Mouse (Mus musculus): ENCODE measurements around the gene Dusp3. TPM values are rescaled to one million over a fixed set of nuclear protein-coding genes. Genes with fewer than 3 reads are reported as not detected.
A peak's percentile ranks its signal among the peaks of the same experiment; 100 is the strongest.

Gene Dusp3
- polyA plus RNA-seq, 1 experiment from 2014 or later: 20.2 TPM

DNA sequence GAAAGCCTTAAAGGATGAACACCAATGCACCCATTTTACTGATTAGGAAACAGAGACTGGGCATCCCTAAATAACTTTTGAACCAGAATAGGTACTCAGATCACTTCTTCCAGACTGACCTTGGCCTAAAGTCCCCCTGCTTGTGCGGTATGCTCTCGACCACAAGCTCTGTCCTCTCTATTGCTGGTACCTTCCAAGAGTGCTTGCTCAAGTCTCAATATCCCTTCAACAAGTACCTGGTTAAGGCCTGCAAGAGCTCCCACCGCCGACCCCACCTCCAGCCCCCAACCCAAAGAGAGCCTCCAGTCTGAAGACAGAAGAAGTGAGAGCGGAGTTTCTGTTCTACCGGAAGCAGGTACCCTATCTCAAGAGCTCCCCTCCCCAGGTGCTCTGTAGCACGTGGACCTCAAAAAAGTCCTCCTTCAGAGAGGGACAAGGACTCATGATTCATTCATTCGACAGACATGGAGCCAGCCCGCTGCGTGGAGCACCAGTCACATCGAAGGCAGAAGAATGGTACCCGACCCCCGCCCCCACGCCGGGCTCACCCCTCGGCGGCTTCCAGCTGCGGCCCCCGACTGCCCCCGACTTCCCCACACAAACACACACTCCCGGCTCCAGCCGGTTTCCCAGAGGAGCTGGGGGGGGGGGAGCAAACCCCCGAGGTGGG is 39.3 kb upstream of the Dusp3 start:
- Histone ChIP-seq H3K4me1 (replicated peaks) (peaks cover 52% of the 10 kb centered on the region), H3K36me3 (peaks cover 20% of the 10 kb centered on the region), H3K4me2 (peak overlapping the region; percentile 65), H3K27ac (replicated peaks) (peak overlapping the region; percentile 96), H3K9me3 (no peaks in the 10 kb centered on the region), H3K4me3 (peak overlapping the region; percentile 62), H3K27me3 (no peaks in the 10 kb centered on the region), H3K9ac (peak overlapping the region; percentile 86)
- ATAC-seq (ENCODE audit: low read depth): peak; percentile 29; the same call in 1 of the 2 replicates
- WGBS: 3% methylated on average over 22 of the region's 23 CpGs

- no peak for ATAC-seq (ENCODE audit: low read depth)
- Histone ChIP-seq H3K4me2 (peak overlapping the region; percentile 65), H3K27me3 (no peaks in the 10 kb centered on the region), H3K4me1 (replicated peaks) (peaks cover 52% of the 10 kb centered on the region), H3K27ac (replicated peaks) (0 out of 2 replicates have a peak overlapping the region, but pooled peaks have one; percentile 3), H3K9me3 (no peaks in the 10 kb centered on the region), H3K36me3 (peaks cover 20% of the 10 kb centered on the region), H3K9ac (peak overlapping the region; percentile 86), H3K4me3 (peak overlapping the region; percentile 62)
- 30% methylated on average over 7 of the region's 7 CpGs for WGBS
Observed at GRCm38 (mm10) chr11:102025354-102025753, 38.5 kb upstream of the Dusp3 start.

GRCm38 (mm10) chr11:102024875-102025274 is 38.1 kb upstream of the Dusp3 start:
- peak overlapping the region; percentile 62 for H3K4me3 ChIP-seq
- 81% methylated on average over 4 of the region's 4 CpGs for WGBS
- ATAC-seq (ENCODE audit: low read depth): no peak
- peak overlapping the region; percentile 65 for H3K4me2 ChIP-seq
- H3K27me3 ChIP-seq: no peaks in the 10 kb centered on the region
- peaks cover 25% of the 10 kb centered on the region for H3K36me3 ChIP-seq
- no peaks in the 10 kb centered on the region for H3K9me3 ChIP-seq
- peak overlapping the region; percentile 86 for H3K9ac ChIP-seq
- 0 out of 2 replicates have a peak overlapping the region, but pooled peaks have one; percentile 3 for H3K27ac ChIP-seq (replicated peaks)
- peaks cover 47% of the 10 kb centered on the region for H3K4me1 ChIP-seq (replicated peaks)

- Histone ChIP-seq H3K4me1 (replicated peaks) (peaks cover 45% of the 10 kb centered on the region), H3K36me3 (peaks cover 25% of the 10 kb centered on the region), H3K27me3 (no peaks in the 10 kb centered on the region), H3K4me3 (no peak overlapping the region), H3K9ac (no peak overlapping the region), H3K27ac (replicated peaks) (no peak overlapping the region), H3K9me3 (no peaks in the 10 kb centered on the region), H3K4me2 (peak overlapping the region; percentile 3; the same call in 1 of the 2 replicates)
- ATAC-seq (ENCODE audit: low read depth): no peak
- WGBS: 78% methylated on average over 6 of the region's 6 CpGs
Observed at GRCm38 (mm10) chr11:102024084-102024758, 37.4 kb upstream of the Dusp3 start.

GRCm38 (mm10) chr11:102023406-102023805 is 36.6 kb upstream of the Dusp3 start:
- no peaks in the 10 kb centered on the region for H3K9me3 ChIP-seq
- no peak overlapping the region for H3K4me3 ChIP-seq
- no peaks in the 10 kb centered on the region for H3K27me3 ChIP-seq
- peaks cover 45% of the 10 kb centered on the region for H3K4me1 ChIP-seq (replicated peaks)
- no peak for ATAC-seq (ENCODE audit: low read depth)
- WGBS: 68% methylated on average over 13 of the region's 13 CpGs
- no peak overlapping the region for H3K4me2 ChIP-seq
- 0 out of 2 replicates have a peak overlapping the region, but pooled peaks have one; percentile 17 for H3K9ac ChIP-seq
- H3K27ac ChIP-seq (replicated peaks): no peak overlapping the region
- H3K36me3 ChIP-seq: peaks cover 32% of the 10 kb centered on the region

GRCm38 (mm10) chr11:102021196-102021595 is 34.4 kb upstream of the Dusp3 start:
- peaks cover 54% of the 10 kb centered on the region for H3K36me3 ChIP-seq
- no peak overlapping the region for H3K4me2 ChIP-seq
- no peak overlapping the region for H3K27ac ChIP-seq (replicated peaks)
- no peak for ATAC-seq (ENCODE audit: low read depth)
- H3K4me3 ChIP-seq: no peak overlapping the region
- WGBS: 84% methylated on average over 5 of the region's 5 CpGs
- H3K27me3 ChIP-seq: no peaks in the 10 kb centered on the region
- H3K4me1 ChIP-seq (replicated peaks): peaks cover 35% of the 10 kb centered on the region
- no peak overlapping the region for H3K9ac ChIP-seq
- no peaks in the 10 kb centered on the region for H3K9me3 ChIP-seq

- Histone ChIP-seq H3K4me3 (no peak overlapping the region), H3K9ac (no peak overlapping the region), H3K27me3 (no peaks in the 10 kb centered on the region), H3K9me3 (no peaks in the 10 kb centered on the region), H3K27ac (replicated peaks) (no peak overlapping the region), H3K4me1 (replicated peaks) (peaks cover 33% of the 10 kb centered on the region), H3K4me2 (no peak overlapping the region), H3K36me3 (peaks cover 66% of the 10 kb centered on the region)
- ATAC-seq (ENCODE audit: low read depth): no peak
- WGBS: 64% methylated on average over 9 of the region's 9 CpGs
Observed at GRCm38 (mm10) chr11:102019736-102020135, 32.9 kb upstream of the Dusp3 start.

- Histone ChIP-seq H3K4me2 (no peak overlapping the region), H3K9ac (no peak overlapping the region), H3K4me1 (replicated peaks) (peaks cover 16% of the 10 kb centered on the region), H3K9me3 (no peaks in the 10 kb centered on the region), H3K27ac (replicated peaks) (no peak overlapping the region), H3K27me3 (no peaks in the 10 kb centered on the region), H3K4me3 (no peak overlapping the region), H3K36me3 (peaks cover 76% of the 10 kb centered on the region)
- 97% methylated on average over 1 of the region's 1 CpGs for WGBS
- no peak for ATAC-seq (ENCODE audit: low read depth)
Observed at GRCm38 (mm10) chr11:102016136-102016535, 29.3 kb upstream of the Dusp3 start.

- Histone ChIP-seq H3K4me1 (replicated peaks) (peaks cover 22% of the 10 kb centered on the region), H3K4me3 (no peak overlapping the region), H3K9me3 (no peaks in the 10 kb centered on the region), H3K27me3 (no peaks in the 10 kb centered on the region), H3K27ac (replicated peaks) (no peak overlapping the region), H3K36me3 (peaks cover 83% of the 10 kb centered on the region), H3K9ac (no peak overlapping the region), H3K4me2 (no peak overlapping the region)
- 54% methylated on average over 6 of the region's 6 CpGs for WGBS
- no peak for ATAC-seq (ENCODE audit: low read depth)
Observed at GRCm38 (mm10) chr11:102015472-102015871, 28.7 kb upstream of the Dusp3 start.

- no peak overlapping the region for H3K27ac ChIP-seq (replicated peaks)
- WGBS: 85% methylated on average over 8 of the region's 8 CpGs
- ATAC-seq (ENCODE audit: low read depth): no peak
- no peak overlapping the region for H3K9ac ChIP-seq
- peaks cover 91% of the 10 kb centered on the region for H3K36me3 ChIP-seq
- no peaks in the 10 kb centered on the region for H3K9me3 ChIP-seq
- peaks cover 34% of the 10 kb centered on the region for H3K4me1 ChIP-seq (replicated peaks)
- H3K4me3 ChIP-seq: no peak overlapping the region
- no peak overlapping the region for H3K4me2 ChIP-seq
- no peaks in the 10 kb centered on the region for H3K27me3 ChIP-seq
Observed at GRCm38 (mm10) chr11:102013201-102013600, 26.4 kb upstream of the Dusp3 start.

DNA sequence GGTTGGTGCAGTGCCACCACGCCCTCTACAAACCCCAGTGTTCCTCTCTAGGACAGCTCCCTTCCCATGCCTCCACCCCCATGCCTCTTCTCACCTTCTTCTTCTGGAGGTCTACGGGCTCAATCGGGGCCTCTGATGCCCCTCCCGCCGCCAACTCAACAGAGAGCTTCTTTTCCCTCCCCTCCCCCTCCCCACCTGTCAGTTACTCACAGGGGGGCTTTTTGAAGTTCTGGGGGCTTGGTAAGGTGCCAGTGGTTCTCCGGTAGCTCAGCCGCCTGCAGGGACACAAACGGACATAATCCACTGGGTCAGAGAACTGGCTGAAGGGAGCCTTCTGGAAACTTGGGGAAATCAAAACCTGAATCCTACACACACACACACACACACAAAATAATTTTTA is 24.7 kb upstream of the Dusp3 start:
- Histone ChIP-seq H3K4me3 (no peak overlapping the region), H3K36me3 (peaks cover 90% of the 10 kb centered on the region), H3K4me2 (no peak overlapping the region), H3K9ac (no peak overlapping the region), H3K27me3 (no peaks in the 10 kb centered on the region), H3K4me1 (replicated peaks) (peaks cover 34% of the 10 kb centered on the region), H3K27ac (replicated peaks) (no peak overlapping the region), H3K9me3 (no peaks in the 10 kb centered on the region)
- ATAC-seq (ENCODE audit: low read depth): no peak
- WGBS: 86% methylated on average over 8 of the region's 8 CpGs

DNA sequence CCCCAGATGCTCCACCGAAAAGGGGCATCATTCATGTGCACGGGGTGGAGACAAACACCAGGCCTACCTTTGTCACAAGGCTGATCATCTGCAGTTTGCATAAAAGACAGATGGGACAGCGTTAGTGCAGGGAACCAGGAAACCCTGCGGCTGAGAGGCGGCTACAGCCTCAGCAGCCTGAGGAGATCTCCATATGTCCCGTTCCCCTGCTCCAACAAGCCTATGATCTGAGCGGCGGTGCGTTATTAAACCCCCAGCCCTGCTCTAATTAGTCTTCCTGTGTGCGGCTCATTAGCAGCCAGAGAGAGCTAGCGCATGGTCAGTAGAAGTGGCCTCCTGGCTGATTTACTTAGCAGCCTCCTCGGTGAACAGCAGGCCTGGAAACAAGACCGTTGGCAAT is 23.3 kb upstream of the Dusp3 start:
- peak; percentile 68 for ATAC-seq (ENCODE audit: low read depth)
- Histone ChIP-seq H3K27ac (replicated peaks) (peak overlapping the region; percentile 86), H3K4me2 (no peak overlapping the region), H3K9me3 (no peaks in the 10 kb centered on the region), H3K27me3 (no peaks in the 10 kb centered on the region), H3K4me3 (no peak overlapping the region), H3K4me1 (replicated peaks) (peaks cover 20% of the 10 kb centered on the region), H3K9ac (0 out of 2 replicates have a peak overlapping the region, but pooled peaks have one; percentile 34), H3K36me3 (peaks cover 94% of the 10 kb centered on the region)
- 35% methylated on average over 13 of the region's 13 CpGs for WGBS

Measured in neural tube, embryonic 13.5 days (tissue).